Comparison of ENCODE assay signal across 29 mouse cellular contexts in genomic region chr11:42306095-42306494, GRCm38 (mm10). TPM values are rescaled to one million over a fixed set of nuclear protein-coding genes. Genes with fewer than 3 reads are reported as not detected.
"Had no signal": no experiment of that assay in that cellular context is flagged by ENCODE, and none has a peak within 500 bp of the region (broad histone marks: within the 10 kb centered on the region; RNA-seq: fewer than 3 reads in every experiment).

No protein-coding gene starts in this region.

- H3K4me1 ChIP-seq: liver, embryonic 13.5 days; midbrain, embryonic 12.5 days; neural tube, embryonic 13.5 days had no signal

- H3K4me3 ChIP-seq: layer of hippocampus, adult 2 months; liver, embryonic 13.5 days; midbrain, embryonic 12.5 days; myocyte; neural tube, embryonic 13.5 days had no signal

- DNase-seq: kidney, postnatal 25 days; layer of hippocampus, adult 9-11 months; liver, embryonic 13.5 days; lung, adult 2 months; thymus, adult 2 months; thymus, postnatal 14 days; thymus, postnatal 4 days had no signal

- H3K27me3 ChIP-seq: liver, embryonic 13.5 days; midbrain, embryonic 12.5 days; neural tube, embryonic 13.5 days had no signal

- H3K27ac ChIP-seq: kidney, postnatal 0 days; layer of hippocampus, adult 2 months; liver, embryonic 13.5 days; macrophage; midbrain, embryonic 12.5 days; neural tube, embryonic 13.5 days; stomach, postnatal 0 days had no signal

RNA-seq across cellular contexts. Expression of gene Gabra6, which starts 14.8 kb away (rescaled TPM):
- total RNA-seq: left cerebral cortex, adult 18-20 months; left cerebral cortex, postnatal 10 days; left cerebral cortex, postnatal 36 days; liver, adult 2 months; megakaryocyte, adult 5-6 weeks; monocyte, adult 5-6 weeks; neutrophil, adult 5-6 weeks had no signal
- polyA plus RNA-seq: kidney, embryonic 14.5 days; kidney, postnatal 0 days; large intestine, adult 2 months; limb, embryonic 11.5 days; limb, embryonic 14.5 days; liver, adult 2 months; liver, embryonic 13.5 days; liver, embryonic 16.5 days; lung, adult 2 months; lung, embryonic 16.5 days; macrophage; midbrain, embryonic 12.5 days; midbrain, embryonic 16.5 days; myocyte; neural tube, embryonic 13.5 days; stomach, embryonic 14.5 days; stomach, postnatal 0 days; thymus, adult 2 months had no signal
